Mouse (Mus musculus): ENCODE results near the gene Mmp1b. TPM values are rescaled to one million over a fixed set of nuclear protein-coding genes. Genes with fewer than 3 reads are reported as not detected.
"Not testable (repeated sequence)": the region's sequence is repeated elsewhere in the genome, so short reads cannot be mapped to it uniquely, and the experiment has no call there.

The Mmp1b gene
- polyA plus RNA-seq (2015; fragmentation: Nextera tagmentation; extraction: Ambion mirVana): not detected in 2 replicates

DNA sequence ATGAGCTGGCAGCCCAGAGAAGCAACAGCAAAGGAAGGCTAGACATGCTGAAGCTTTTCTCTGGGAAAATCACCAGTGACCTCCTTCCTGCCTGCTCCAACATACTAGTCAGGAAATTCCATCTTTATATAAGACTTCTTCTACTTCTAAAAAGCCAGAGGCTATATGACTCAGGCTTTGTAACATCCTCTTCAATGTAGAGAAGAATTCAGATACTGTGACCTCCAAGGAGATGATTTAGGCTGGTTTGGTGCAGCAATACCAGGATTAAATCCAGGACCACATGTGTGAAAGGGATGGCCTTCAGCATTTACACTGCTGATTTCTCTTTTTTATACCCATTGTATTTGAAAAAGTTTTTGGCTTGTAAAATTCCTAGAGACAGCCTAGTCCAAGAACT is at the start of gene Mmp1b:
TSS of gene Mmp1b (minus strand) at position 101 of the 400 bp plus-strand sequence.
- Histone ChIP-seq H3K9ac (no peak within 1 kb of the TSS), H3K27ac (replicated peaks) (no peak within 1 kb of the TSS), H3K36me3 (replicated peaks) (no peaks in the 10 kb centered on the region), H3K4me2 (no peak within 1 kb of the TSS), H3K9me3 (replicated peaks) (no peaks in the 10 kb centered on the region; the same call in 1 of the 2 replicates), H3K4me3 (replicated peaks) (no peak within 1 kb of the TSS), H3K27me3 (no peaks in the 10 kb centered on the region), H3K4me1 (replicated peaks) (no peaks in the 10 kb centered on the region)
- ATAC-seq (ENCODE audit: insufficient read depth): no peak

DNA sequence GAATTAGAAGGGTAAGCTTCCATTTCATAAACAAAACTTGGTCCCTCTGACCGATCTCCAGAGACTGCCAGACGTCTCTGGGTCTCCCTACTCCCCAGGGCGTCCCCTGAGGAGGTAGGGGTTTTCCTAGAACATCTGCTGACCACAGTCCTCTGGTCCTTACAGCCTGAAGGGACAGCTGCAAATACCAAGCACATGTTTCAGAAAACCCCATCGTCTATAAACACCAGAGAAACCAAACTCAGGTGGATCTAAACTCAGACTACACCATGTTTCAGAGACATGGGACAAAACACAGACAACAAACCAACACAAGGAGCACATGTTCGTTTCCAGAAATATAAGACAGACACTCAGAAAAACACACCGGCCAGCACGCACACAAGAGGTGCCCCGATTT is 8.7 kb upstream of the Mmp1b start:
- not testable (repeated sequence) for ATAC-seq (ENCODE audit: insufficient read depth); H3K27me3 ChIP-seq; H3K36me3 ChIP-seq (replicated peaks); H3K4me2 ChIP-seq; H3K27ac ChIP-seq (replicated peaks); H3K9ac ChIP-seq; H3K9me3 ChIP-seq (replicated peaks); H3K4me3 ChIP-seq (replicated peaks); H3K4me1 ChIP-seq (replicated peaks)
- 61% methylated on average over 8 of the region's 8 CpGs for WGBS (ENCODE audit: insufficient replicate concordance)

DNA sequence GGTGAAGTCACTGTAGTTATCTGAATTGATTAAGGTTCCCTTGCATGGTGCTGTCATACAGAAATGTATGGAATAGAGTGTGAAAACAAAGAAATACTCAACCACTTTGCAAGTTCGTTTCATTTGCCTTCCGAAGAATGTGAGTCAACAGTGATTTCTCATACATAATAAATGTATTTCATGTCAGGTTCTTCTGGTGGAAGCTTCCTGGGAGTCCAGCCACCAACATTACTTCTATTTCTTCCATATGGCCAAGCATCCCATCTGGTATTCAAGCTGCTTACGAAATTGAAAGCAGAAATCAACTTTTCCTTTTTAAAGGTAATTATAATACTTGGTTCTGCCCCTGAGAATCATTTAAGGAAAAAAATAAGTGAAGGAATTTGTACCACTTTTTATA is 33.3 kb downstream of the Mmp1b start:
- WGBS (ENCODE audit: insufficient replicate concordance): 48% methylated on average over 3 of the region's 3 CpGs
- no peaks in the 10 kb centered on the region for H3K36me3 ChIP-seq (replicated peaks)
- no peaks in the 10 kb centered on the region for H3K27me3 ChIP-seq
- H3K9ac ChIP-seq: no peak overlapping the region
- H3K4me2 ChIP-seq: no peak overlapping the region
- H3K9me3 ChIP-seq (replicated peaks): no peaks in the 10 kb centered on the region
- H3K27ac ChIP-seq (replicated peaks): no peak overlapping the region
- no peak for ATAC-seq (ENCODE audit: insufficient read depth)
- H3K4me1 ChIP-seq (replicated peaks): no peaks in the 10 kb centered on the region
- H3K4me3 ChIP-seq (replicated peaks): no peak overlapping the region

DNA sequence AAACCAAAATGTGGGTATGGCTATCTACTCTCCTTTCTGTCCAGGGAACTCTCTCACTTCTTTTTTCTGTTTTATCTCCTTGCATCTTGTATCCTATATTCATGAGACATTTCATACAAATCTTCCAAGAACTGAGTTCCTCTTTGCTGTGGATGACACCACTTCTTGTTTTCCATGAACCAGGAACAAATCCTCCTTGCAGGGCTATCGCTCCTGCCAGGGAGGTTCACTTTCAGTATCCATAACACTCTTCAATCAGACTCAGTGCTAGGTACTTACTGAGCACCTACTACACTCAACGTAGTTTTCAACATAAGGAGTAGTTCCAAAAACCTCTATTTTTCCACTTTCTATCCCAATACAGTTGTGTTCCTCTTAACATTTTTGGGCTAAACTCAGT is 42.3 kb downstream of the Mmp1b start:
- no peaks in the 10 kb centered on the region for H3K9me3 ChIP-seq (replicated peaks)
- H3K4me2 ChIP-seq: no peak overlapping the region
- no peaks in the 10 kb centered on the region for H3K36me3 ChIP-seq (replicated peaks)
- 63% methylated on average over 2 of the region's 2 CpGs for WGBS (ENCODE audit: insufficient replicate concordance)
- H3K27me3 ChIP-seq: no peaks in the 10 kb centered on the region
- no peak overlapping the region for H3K4me3 ChIP-seq (replicated peaks)
- no peak for ATAC-seq (ENCODE audit: insufficient read depth)
- no peaks in the 10 kb centered on the region for H3K4me1 ChIP-seq (replicated peaks)
- H3K9ac ChIP-seq: no peak overlapping the region
- no peak overlapping the region for H3K27ac ChIP-seq (replicated peaks)

DNA sequence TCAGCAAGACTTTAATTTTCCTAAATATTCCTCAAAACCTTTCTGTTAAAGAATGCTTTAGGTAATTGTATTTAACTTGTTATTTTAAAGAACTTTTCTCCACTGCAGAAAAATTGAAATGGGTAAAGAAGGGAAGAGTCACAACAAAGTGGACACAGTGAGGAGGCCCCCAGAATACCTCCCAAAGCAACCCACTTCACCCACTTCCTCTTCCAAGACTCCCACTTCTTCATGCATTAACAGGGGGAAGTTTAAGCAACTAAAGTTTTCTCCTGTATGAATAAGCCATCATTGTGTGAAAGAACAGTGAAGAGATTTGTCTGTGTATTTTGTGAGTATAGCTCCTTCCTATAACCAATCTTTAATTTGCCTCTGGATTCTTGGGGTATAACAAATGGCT is 43.7 kb downstream of the Mmp1b start, which contains the start of gene Mmp12:
TSS of gene Mmp12 (plus strand) at position 275 of the 400 bp plus-strand sequence.
- H3K4me3 ChIP-seq (replicated peaks): no peak within 1 kb of the TSS
- ATAC-seq (ENCODE audit: insufficient read depth): no peak

DNA sequence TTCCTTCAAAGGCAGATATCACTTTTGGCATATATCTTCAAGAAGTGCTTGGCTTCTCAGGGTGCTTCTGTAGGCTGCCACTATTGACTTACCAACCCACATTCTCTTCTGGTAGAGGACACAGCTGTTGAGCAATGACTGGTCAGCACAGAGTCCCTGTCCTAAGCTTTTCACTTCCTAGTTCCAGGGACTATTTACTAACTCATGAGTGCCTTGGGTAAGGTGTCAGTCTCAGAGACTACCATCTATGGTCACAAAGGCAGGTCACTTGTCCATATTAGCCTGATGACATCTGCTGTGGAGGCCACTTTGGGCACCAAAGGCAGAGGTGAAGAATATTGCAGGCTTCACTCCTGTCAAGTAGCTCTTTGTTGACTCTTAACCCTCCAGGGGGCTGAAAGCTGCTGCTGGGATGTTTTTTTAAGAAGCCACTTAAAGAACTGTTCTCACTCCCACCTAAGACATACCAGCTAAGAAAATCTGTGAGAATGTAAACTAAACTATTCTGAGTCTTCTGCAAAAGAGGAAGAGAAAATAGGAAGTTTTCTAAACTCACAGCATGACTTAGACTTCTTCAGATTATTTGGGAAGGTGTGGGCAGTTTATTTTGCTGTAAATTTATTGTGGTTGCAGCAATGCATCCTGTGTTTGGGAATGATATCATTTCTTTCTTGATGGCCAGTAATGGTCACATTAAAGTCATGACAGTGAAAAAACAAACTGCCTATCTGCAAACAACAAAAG is 50.9 kb downstream of the Mmp1b start:
- Histone ChIP-seq H3K9me3 (replicated peaks) (no peaks in the 10 kb centered on the region), H3K36me3 (replicated peaks) (no peaks in the 10 kb centered on the region), H3K4me3 (replicated peaks) (no peak overlapping the region), H3K27ac (replicated peaks) (no peak overlapping the region), H3K4me1 (replicated peaks) (no peaks in the 10 kb centered on the region), H3K27me3 (no peaks in the 10 kb centered on the region), H3K9ac (no peak overlapping the region), H3K4me2 (no peak overlapping the region)
- no peak for ATAC-seq (ENCODE audit: insufficient read depth)

More for the DNA sequence above, 43.7 kb downstream of the Mmp1b start, which contains the start of gene Mmp12:
- Histone ChIP-seq H3K27ac (replicated peaks) (no peak within 1 kb of the TSS), H3K9ac (no peak within 1 kb of the TSS), H3K27me3 (no peaks in the 10 kb centered on the region), H3K9me3 (replicated peaks) (no peaks in the 10 kb centered on the region), H3K36me3 (replicated peaks) (no peaks in the 10 kb centered on the region), H3K4me2 (no peak within 1 kb of the TSS), H3K4me1 (replicated peaks) (no peaks in the 10 kb centered on the region)

DNA sequence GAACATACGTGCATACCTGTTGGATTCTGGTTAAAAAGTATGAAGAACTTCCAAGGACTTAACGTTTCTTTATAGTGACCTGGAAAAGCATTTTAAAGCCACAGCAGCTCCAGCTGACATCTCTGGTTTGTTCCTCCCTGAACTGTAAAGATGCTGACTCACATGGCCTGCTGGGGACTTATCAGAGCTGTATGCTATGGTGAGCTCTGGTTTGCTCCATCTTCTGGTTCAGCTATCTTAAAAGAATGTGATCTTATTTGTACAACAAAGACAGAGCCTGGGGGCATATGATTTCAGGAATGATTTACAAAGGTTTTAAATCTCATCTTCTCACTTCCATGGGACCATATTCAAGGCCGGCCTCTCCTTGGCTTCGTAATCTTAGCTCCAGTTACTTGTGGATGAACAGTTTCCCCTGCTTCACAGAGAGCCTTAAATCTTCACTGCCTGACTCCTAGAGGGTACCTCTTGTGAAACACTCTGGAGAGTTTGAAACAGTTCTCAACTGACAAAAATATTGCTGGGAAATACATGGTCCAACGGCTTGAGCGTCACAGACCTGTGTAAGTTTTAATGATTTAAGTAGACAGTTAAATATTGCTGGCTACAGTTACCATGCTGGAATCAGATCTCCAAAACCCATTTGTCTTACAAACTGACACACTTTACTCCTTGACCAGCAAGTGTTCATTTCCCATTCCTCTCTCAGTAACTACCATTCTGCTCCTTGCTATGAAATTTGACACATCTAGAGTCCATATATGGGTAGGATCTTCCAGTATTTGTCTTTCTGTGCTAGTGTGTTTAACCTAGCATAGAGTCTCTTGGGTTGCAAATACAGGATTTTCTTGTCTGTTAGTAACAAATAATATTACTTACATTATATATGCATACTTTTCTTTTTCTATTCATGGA is 51.8 kb downstream of the Mmp1b start:
- Histone ChIP-seq H3K4me3 (replicated peaks) (no peak overlapping the region), H3K36me3 (replicated peaks) (no peaks in the 10 kb centered on the region), H3K27ac (replicated peaks) (no peak overlapping the region), H3K4me2 (no peak overlapping the region), H3K4me1 (replicated peaks) (no peaks in the 10 kb centered on the region), H3K9ac (no peak overlapping the region), H3K27me3 (no peaks in the 10 kb centered on the region), H3K9me3 (replicated peaks) (no peaks in the 10 kb centered on the region)
- no peak for ATAC-seq (ENCODE audit: insufficient read depth)
- 74% methylated on average over 6 of the region's 6 CpGs for WGBS (ENCODE audit: insufficient replicate concordance)

DNA sequence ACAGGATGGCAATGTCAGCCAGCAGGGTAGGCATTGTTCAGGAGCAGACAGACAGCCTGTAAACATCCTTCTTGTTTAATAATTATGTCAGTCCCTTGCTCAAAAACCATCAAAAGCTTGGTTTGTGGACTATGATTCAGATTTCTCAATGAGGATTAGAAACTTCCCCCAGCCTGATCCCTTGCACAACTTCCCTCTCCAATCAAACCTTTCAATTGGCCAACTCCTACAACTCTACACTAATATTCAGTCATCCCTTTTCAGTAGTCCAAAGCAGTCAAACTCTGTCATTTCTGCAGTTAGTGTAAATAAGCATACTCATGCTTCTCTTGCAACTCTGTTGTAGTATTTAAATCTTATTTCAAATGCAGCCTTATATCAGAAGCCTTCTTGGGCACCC is 56.0 kb downstream of the Mmp1b start:
- Histone ChIP-seq H3K36me3 (replicated peaks) (no peaks in the 10 kb centered on the region), H3K4me1 (replicated peaks) (no peaks in the 10 kb centered on the region), H3K9me3 (replicated peaks) (no peaks in the 10 kb centered on the region), H3K27me3 (no peaks in the 10 kb centered on the region), H3K27ac (replicated peaks) (no peak overlapping the region), H3K9ac (no peak overlapping the region), H3K4me3 (replicated peaks) (no peak overlapping the region), H3K4me2 (no peak overlapping the region)
- ATAC-seq (ENCODE audit: insufficient read depth): no peak

Other genes with a start within 250 kb of the Mmp1b start
- 1.7 and 1.8 TPM in 2 replicates for gene Dync2h1, start 203.6 kb downstream of the Mmp1b start, polyA plus RNA-seq (2015; fragmentation: Nextera tagmentation; extraction: Ambion mirVana)
- 50.5 and 52.4 TPM in 2 replicates for gene Dcun1d5, start 203.5 kb downstream of the Mmp1b start, polyA plus RNA-seq (2015; fragmentation: Nextera tagmentation; extraction: Ambion mirVana)
- gene Mmp13, start 115.5 kb downstream of the Mmp1b start, polyA plus RNA-seq (2015; fragmentation: Nextera tagmentation; extraction: Ambion mirVana): 0.09 and 0.12 TPM in 2 replicates
- not detected in 2 replicates for gene Mmp12, start 43.7 kb downstream of the Mmp1b start, polyA plus RNA-seq (2015; fragmentation: Nextera tagmentation; extraction: Ambion mirVana)
- gene Mmp3, start 57.8 kb upstream of the Mmp1b start, polyA plus RNA-seq (2015; fragmentation: Nextera tagmentation; extraction: Ambion mirVana): not detected in 2 replicates
- gene Mmp10, start 114.3 kb upstream of the Mmp1b start, polyA plus RNA-seq (2015; fragmentation: Nextera tagmentation; extraction: Ambion mirVana): not detected in 2 replicates
- gene Mmp8, start 170.4 kb upstream of the Mmp1b start, polyA plus RNA-seq (2015; fragmentation: Nextera tagmentation; extraction: Ambion mirVana): 11.0 and 15.2 TPM in 2 replicates
- gene Mmp27, start 183.3 kb upstream of the Mmp1b start, polyA plus RNA-seq (2015; fragmentation: Nextera tagmentation; extraction: Ambion mirVana): 0.13 and 0.15 TPM in 2 replicates
- not detected in 2 replicates for gene Mmp20, start 240.2 kb upstream of the Mmp1b start, polyA plus RNA-seq (2015; fragmentation: Nextera tagmentation; extraction: Ambion mirVana)